Mouse (Mus musculus) forebrain, embryonic 16.5 days (tissue): ENCODE data around the gene Gm17190. TPM values are rescaled to one million over a fixed set of nuclear protein-coding genes. Genes with fewer than 3 reads are reported as not detected.

ENCODE experiments used
- polyA plus RNA-seq: library from polyadenylated mRNA; unstranded; fragments of >200 nt; fragmentation: Nextera tagmentation; extraction: Ambion mirVana; gene quantifications from 2 replicates; pipeline ENCODE4 v1.2.1, GENCODE M21; 2015

The Gm17190 gene
- polyA plus RNA-seq, 1 experiment from 2014 or later: 0.20 TPM

Other genes starting within 250 kb of the Gm17190 start
- gene Iqgap2, start 190.1 kb upstream of the Gm17190 start, polyA plus RNA-seq: 4.0 and 5.0 TPM in 2 replicates
- gene Gm20075, start 678 bp upstream of the Gm17190 start, polyA plus RNA-seq: 27.9 and 34.7 TPM in 2 replicates
- gene Sv2c, start 50.5 kb downstream of the Gm17190 start, polyA plus RNA-seq: 2.8 and 4.8 TPM in 2 replicates